9 mouse cellular contexts compared by ENCODE assay signal in genomic region chr8:104569559-104569958, GRCm38 (mm10). TPM values are rescaled to one million over a fixed set of nuclear protein-coding genes. Genes with fewer than 3 reads are reported as not detected.
A peak's percentile ranks its signal among the peaks of the same experiment; 100 is the strongest.
DNase-seq lines count a peak whose midpoint lies in the region; ATAC-seq and TF ChIP-seq lines count a peak whose summit lies in the region.
"Had no signal": no experiment of that assay in that cellular context is flagged by ENCODE, and none has a peak within 500 bp of the region (broad histone marks: within the 10 kb centered on the region; RNA-seq: fewer than 3 reads in every experiment).

No protein-coding gene starts in this region.

- no peak for ATAC-seq in hindbrain, postnatal 0 days
- no peak for ATAC-seq in hindbrain, embryonic 16.5 days

- no peak overlapping the region for H3K4me3 ChIP-seq in hindbrain, postnatal 0 days (ENCODE audit: low read length)
- H3K4me3 ChIP-seq in hindbrain, embryonic 16.5 days (ENCODE audit: low read length) = no peak overlapping the region
- H3K4me3 ChIP-seq in CH12.LX (replicated peaks in 1 of 3; ENCODE audit: low read depth in 2 of 3, low read length in 2 of 3, poor library complexity in 1 of 3) = no peak overlapping the region
- no peak overlapping the region for H3K4me3 ChIP-seq in thymus, adult 2 months (ENCODE audit: control insufficient read depth, insufficient read depth, low read length)

- in situ Hi-C loops in CH12.LX (cut with MboI; ENCODE audit: low pct_ligation_motif_present, low pct_unique_long_range_greater_than_20kb, low sequenced_read_pairs) = no loop called here

- DNase-seq in hindbrain, postnatal 0 days (ENCODE audit: low spot score) = peak; percentile 47
- no peak for DNase-seq in CH12.LX (ENCODE audit: extremely low read depth)
- peak; percentile 50 for DNase-seq in adrenal gland, postnatal 10 days
- DNase-seq in kidney, postnatal 25 days = peak; percentile 77 to 84
- no peak for DNase-seq in cerebellum, postnatal 36 days
- DNase-seq in thymus, adult 2 months = no peak
- no peak for DNase-seq in right cerebral cortex, adult 2 months (ENCODE audit: low spot score in 2 of 2)

- no peak for TF ChIP-seq EP300 in CH12.LX (IDR thresholded peaks at IDR 0.05; ENCODE audit: low read length)

- no peak overlapping the region for H3K9ac ChIP-seq in hindbrain, postnatal 0 days (replicated peaks; ENCODE audit: low read length)
- H3K9ac ChIP-seq in hindbrain, embryonic 16.5 days (ENCODE audit: low read depth, low read length) = no peak overlapping the region
- H3K9ac ChIP-seq in CH12.LX (ENCODE audit: insufficient read depth, low read depth) = no peak overlapping the region

- no peak for TF ChIP-seq POLR2A in CH12.LX (IDR thresholded peaks at IDR 0.05; ENCODE audit: low read depth, low read length)
- TF ChIP-seq POLR2A in thymus, adult 2 months (IDR thresholded peaks at IDR 0.05; ENCODE audit: control insufficient read depth, extremely low read depth, insufficient read depth, low read length, poor library complexity) = no peak

- dilution Hi-C loops in CH12.LX (cut with MboI; ENCODE audit: extremely low pct_ligation_motif_present, extremely low pct_unique_long_range_greater_than_20kb, low sequenced_read_pairs) = no loop called here

- no peaks in the 10 kb centered on the region for H3K4me1 ChIP-seq in hindbrain, postnatal 0 days (ENCODE audit: insufficient read depth, low read length)
- 0 out of 2 replicates have a peak, but pooled peaks cover 3% of the 10 kb centered on the region for H3K4me1 ChIP-seq in hindbrain, embryonic 16.5 days (ENCODE audit: control insufficient read depth, insufficient read depth, low read depth, low read length)
- peaks cover 0 to 3% of the 10 kb centered on the region in 2 experiments; a peak in 2 of 4 replicates for H3K4me1 ChIP-seq in CH12.LX (ENCODE audit: control insufficient read depth in 1 of 2, insufficient read depth in 2 of 2)
- H3K4me1 ChIP-seq in thymus, adult 2 months (replicated peaks; ENCODE audit: control insufficient read depth, insufficient read depth, low read length) = no peaks in the 10 kb centered on the region; the same call in 1 of the 2 replicates

- TF ChIP-seq RAD21 in CH12.LX (IDR thresholded peaks at IDR 0.05; ENCODE audit: low read depth, low read length) = no peak; the same call in 1 of the 2 replicates

- 57% methylated on average over 1 of the region's 1 CpGs for WGBS in hindbrain, postnatal 0 days
- WGBS in hindbrain, embryonic 16.5 days = 58% methylated on average over 1 of the region's 1 CpGs
- 96% methylated on average over 1 of the region's 1 CpGs for WGBS in thymus, adult 2 months

- no peak overlapping the region for H3K4me2 ChIP-seq in hindbrain, postnatal 0 days (ENCODE audit: low read depth, low read length)
- H3K4me2 ChIP-seq in hindbrain, embryonic 16.5 days (ENCODE audit: low read length) = no peak overlapping the region
- H3K4me2 ChIP-seq in CH12.LX (ENCODE audit: insufficient read depth, low read depth, poor library complexity, severe bottlenecking) = no peak overlapping the region

- H3K36me3 ChIP-seq in hindbrain, postnatal 0 days (ENCODE audit: insufficient read depth, low read length) = no peaks in the 10 kb centered on the region
- no peaks in the 10 kb centered on the region for H3K36me3 ChIP-seq in hindbrain, embryonic 16.5 days (ENCODE audit: control insufficient read depth, insufficient read depth, low read length)
- H3K36me3 ChIP-seq in CH12.LX (replicated peaks in 1 of 2; ENCODE audit: control insufficient read depth in 1 of 2, insufficient read depth in 1 of 2, low read length in 1 of 2) = no peaks in the 10 kb centered on the region
- H3K36me3 ChIP-seq in thymus, adult 2 months (ENCODE audit: control insufficient read depth, insufficient read depth, low read length) = no peaks in the 10 kb centered on the region

- no peaks in the 10 kb centered on the region for H3K79me2 ChIP-seq in CH12.LX (replicated peaks; ENCODE audit: control insufficient read depth, extremely low read depth, insufficient read depth, poor library complexity, severe bottlenecking)

- peak; percentile 53 for TF ChIP-seq CTCF in hindbrain, postnatal 0 days (IDR thresholded peaks at IDR 0.05; ENCODE audit: low read depth)
- peak; percentile 39 to 65 for TF ChIP-seq CTCF in CH12.LX (conservative IDR thresholded peaks at IDR 0.05 in 1 of 2, IDR thresholded peaks at IDR 0.05 in 1 of 2; ENCODE audit: low read depth in 2 of 2, low read length in 2 of 2)
- TF ChIP-seq CTCF in thymus, adult 2 months (IDR thresholded peaks at IDR 0.05; ENCODE audit: borderline replicate concordance, control insufficient read depth, extremely low read depth, insufficient read depth, low read length, poor library complexity) = no peak

- H3K9me3 ChIP-seq in hindbrain, postnatal 0 days (ENCODE audit: low read length) = no peaks in the 10 kb centered on the region
- H3K9me3 ChIP-seq in hindbrain, embryonic 16.5 days (ENCODE audit: control insufficient read depth, low read length) = no peaks in the 10 kb centered on the region
- no peaks in the 10 kb centered on the region for H3K9me3 ChIP-seq in CH12.LX (replicated peaks; ENCODE audit: low read length)

- H3K27ac ChIP-seq in hindbrain, postnatal 0 days = no peak overlapping the region
- H3K27ac ChIP-seq in hindbrain, embryonic 16.5 days (ENCODE audit: low read depth, low read length) = no peak overlapping the region
- no peak overlapping the region for H3K27ac ChIP-seq in CH12.LX (ENCODE audit: insufficient read depth, low read depth)
- no peak overlapping the region for H3K27ac ChIP-seq in thymus, adult 2 months (ENCODE audit: control insufficient read depth, insufficient read depth, low read length)

- no peaks in the 10 kb centered on the region for H3K27me3 ChIP-seq in hindbrain, postnatal 0 days (ENCODE audit: insufficient read depth, low read length)
- H3K27me3 ChIP-seq in hindbrain, embryonic 16.5 days (replicated peaks; ENCODE audit: control insufficient read depth, insufficient read depth, low read length) = no peaks in the 10 kb centered on the region
- H3K27me3 ChIP-seq in CH12.LX (replicated peaks) = peaks cover 16% of the 10 kb centered on the region
- no peaks in the 10 kb centered on the region for H3K27me3 ChIP-seq in thymus, adult 2 months (ENCODE audit: control insufficient read depth, insufficient read depth, low read length)

TF ChIP-seq in CH12.LX, 34 proteins besides CTCF, POLR2A, EP300 and RAD21 (continues in another document):
- no peak for TF ChIP-seq GABPA (IDR thresholded peaks at IDR 0.05; ENCODE audit: insufficient replicate concordance, low read depth, low read length)
- TF ChIP-seq USF1 (IDR thresholded peaks at IDR 0.05; ENCODE audit: low read depth, low read length) = no peak
- TF ChIP-seq MEF2A (IDR thresholded peaks at IDR 0.05; ENCODE audit: borderline replicate concordance, low read depth, low read length) = 0 out of 2 replicates have a peak, but pooled peaks have one; percentile 32
- TF ChIP-seq BHLHE40 (IDR thresholded peaks at IDR 0.05; ENCODE audit: low read depth, low read length) = no peak
- TF ChIP-seq MAX (IDR thresholded peaks at IDR 0.05; ENCODE audit: low read length) = no peak
- TF ChIP-seq ETS1 (conservative IDR thresholded peaks at IDR 0.05; ENCODE audit: low read depth, low read length) = no peak
- no peak for TF ChIP-seq E2F4 (IDR thresholded peaks at IDR 0.05; ENCODE audit: insufficient replicate concordance, low read depth, low read length)

RNA-seq across cellular contexts. Expression of gene Pdp2, which starts 21.7 kb away (rescaled TPM):
- 12.1 and 12.3 TPM in 2 replicates for total RNA-seq in hindbrain, postnatal 0 days (2014; rRNA removed)
- 14.2 and 15.3 TPM in 2 replicates for polyA plus RNA-seq in hindbrain, postnatal 0 days (2015; fragmentation: Nextera tagmentation; extraction: Ambion mirVana)
- 20.1 and 20.5 TPM in 2 replicates for polyA plus RNA-seq in hindbrain, embryonic 16.5 days (2015; fragmentation: Nextera tagmentation; extraction: Ambion mirVana)
- total RNA-seq in CH12.LX (2012; rRNA removed) (8.7 and 11.9 TPM in 2 replicates), CH12.LX (2014; rRNA removed) (6.9 and 7.6 TPM in 2 replicates)
- polyA plus RNA-seq in CH12.LX (2012; ENCODE audit: insufficient read length, low read depth) = 8.3 and 9.6 TPM in 2 replicates
- total RNA-seq in adrenal gland, postnatal 10 days (2021) = 10 to 100 TPM; 25.1 to 32.4 TPM
- polyA plus RNA-seq in thymus, adult 2 months (2012; rRNA removed) = 6.0 and 6.4 TPM in 2 replicates

RNA-seq across cellular contexts. Expression of gene Car7, which starts 35.1 kb away (rescaled TPM):
- total RNA-seq in hindbrain, postnatal 0 days (2014; rRNA removed) = 2.0 and 2.3 TPM in 2 replicates
- 3.1 and 3.5 TPM in 2 replicates for polyA plus RNA-seq in hindbrain, postnatal 0 days (2015; fragmentation: Nextera tagmentation; extraction: Ambion mirVana)
- 3.5 and 4.9 TPM in 2 replicates for polyA plus RNA-seq in hindbrain, embryonic 16.5 days (2015; fragmentation: Nextera tagmentation; extraction: Ambion mirVana)
- 0.85 and 0.88 TPM in 2 replicates for total RNA-seq in CH12.LX (2012; rRNA removed)
- 0.62 and 0.92 TPM in 2 replicates for total RNA-seq in CH12.LX (2014; rRNA removed)
- 1.2 and 1.3 TPM in 2 replicates for polyA plus RNA-seq in CH12.LX (2012; ENCODE audit: insufficient read length, low read depth)
- 1 to 10 TPM; 3.0 to 3.2 TPM for total RNA-seq in adrenal gland, postnatal 10 days (2021)
- 2.4 and 2.8 TPM in 2 replicates for polyA plus RNA-seq in thymus, adult 2 months (2012; rRNA removed)
- total RNA-seq: granulocyte monocyte progenitor cell, adult 5-6 weeks had no signal

RNA-seq across cellular contexts. Expression of gene Nae1, which starts 35.1 kb away (rescaled TPM):
- 32.9 and 44.4 TPM in 2 replicates for total RNA-seq in hindbrain, postnatal 0 days (2014; rRNA removed)
- polyA plus RNA-seq in hindbrain, postnatal 0 days (2015; fragmentation: Nextera tagmentation; extraction: Ambion mirVana) = 105 and 109 TPM in 2 replicates
- polyA plus RNA-seq in hindbrain, embryonic 16.5 days (2015; fragmentation: Nextera tagmentation; extraction: Ambion mirVana) = 104 and 108 TPM in 2 replicates
- total RNA-seq in CH12.LX (2012; rRNA removed) = 26.0 and 34.5 TPM in 2 replicates
- 95.0 and 113 TPM in 2 replicates for total RNA-seq in CH12.LX (2014; rRNA removed)
- 33.6 and 36.5 TPM in 2 replicates for polyA plus RNA-seq in CH12.LX (2012; ENCODE audit: insufficient read length, low read depth)
- total RNA-seq in adrenal gland, postnatal 10 days (2021) = 10 to 100 TPM; 30.4 to 35.0 TPM
- 8.9 and 14.3 TPM in 2 replicates for polyA plus RNA-seq in thymus, adult 2 months (2012; rRNA removed)

RNA-seq across cellular contexts. Expression of gene Cdh16, which starts 54.6 kb away (rescaled TPM):
- not detected in 2 replicates for total RNA-seq in hindbrain, postnatal 0 days (2014; rRNA removed)
- not detected in 2 replicates for polyA plus RNA-seq in hindbrain, postnatal 0 days (2015; fragmentation: Nextera tagmentation; extraction: Ambion mirVana)
- polyA plus RNA-seq in hindbrain, embryonic 16.5 days (2015; fragmentation: Nextera tagmentation; extraction: Ambion mirVana) = 0.21 TPM in 1 of 2 replicates, not detected in the other
- total RNA-seq in CH12.LX (2012; rRNA removed) (not detected in 2 replicates), CH12.LX (2014; rRNA removed) (not detected in 2 replicates)
- not detected in 2 replicates for polyA plus RNA-seq in CH12.LX (2012; ENCODE audit: insufficient read length, low read depth)
- total RNA-seq in adrenal gland, postnatal 10 days (2021) = under 1 TPM; 0.12 to 0.66 TPM
- 0.20 and 1.5 TPM in 2 replicates for polyA plus RNA-seq in thymus, adult 2 months (2012; rRNA removed)
- total RNA-seq: granulocyte monocyte progenitor cell, adult 5-6 weeks had no signal

RNA-seq across cellular contexts. Expression of gene Terb1, which starts 59.8 kb away (rescaled TPM):
- total RNA-seq in hindbrain, postnatal 0 days (2014; rRNA removed) = 0.32 and 0.84 TPM in 2 replicates
- polyA plus RNA-seq in hindbrain, postnatal 0 days (2015; fragmentation: Nextera tagmentation; extraction: Ambion mirVana) = 0.60 and 0.83 TPM in 2 replicates
- 0.70 and 0.90 TPM in 2 replicates for polyA plus RNA-seq in hindbrain, embryonic 16.5 days (2015; fragmentation: Nextera tagmentation; extraction: Ambion mirVana)
- total RNA-seq in CH12.LX (2012; rRNA removed) (not detected in 2 replicates), CH12.LX (2014; rRNA removed) (not detected in 2 replicates)
- not detected in 2 replicates for polyA plus RNA-seq in CH12.LX (2012; ENCODE audit: insufficient read length, low read depth)
- total RNA-seq in adrenal gland, postnatal 10 days (2021) = under 1 TPM; 0.09 to 0.12 TPM
- 0.03 and 0.08 TPM in 2 replicates for polyA plus RNA-seq in thymus, adult 2 months (2012; rRNA removed)
- total RNA-seq: granulocyte monocyte progenitor cell, adult 5-6 weeks had no signal

Comparison
In these comparisons a context has a peak if more than half of its experiments do, and no peak if none do; other contexts are left out.
1. DNase-seq: peak in hindbrain, postnatal 0 days (single experiment), adrenal gland, postnatal 10 days (single experiment) and kidney, postnatal 25 days (2 of 2); none in CH12.LX (single experiment), cerebellum, postnatal 36 days (0 of 2), thymus, adult 2 months (single experiment) and right cerebral cortex, adult 2 months (0 of 2).